Mouse (Mus musculus): ENCODE data around the gene Sbk2. TPM values are rescaled to one million over a fixed set of nuclear protein-coding genes. Genes with fewer than 3 reads are reported as not detected.

Gene Sbk2
- total RNA-seq, 2 experiments from 2014 or later, result 0.17 to 0.38 TPM

DNA sequence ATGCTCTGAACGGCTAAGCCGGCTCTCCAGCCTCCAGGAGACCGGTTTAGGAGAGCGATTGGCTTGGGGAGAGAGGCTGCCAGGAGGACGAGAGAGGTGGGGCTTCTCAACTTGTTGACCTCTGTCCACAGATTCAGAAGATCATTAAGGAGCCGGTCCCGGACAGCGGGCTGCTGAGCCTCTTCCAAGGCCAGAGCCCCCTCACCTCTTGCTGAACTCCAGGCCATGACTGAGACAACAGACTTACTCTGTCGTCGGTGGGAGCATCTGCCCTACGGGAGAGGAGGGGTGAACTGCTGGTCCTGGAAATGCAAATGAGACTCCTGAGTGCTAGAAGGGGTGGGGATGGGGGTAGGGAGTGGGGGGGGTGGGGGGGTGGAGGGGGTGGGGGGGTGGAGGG is 69.0 kb downstream of the Sbk2 start:
- no peak for DNase-seq (ENCODE audit: low spot score in 2 of 2)

Other genes starting within 250 kb of the Sbk2 start
- under 1 TPM; 0.10 to 0.15 TPM for gene Tmem150b, start 239.2 kb downstream of the Sbk2 start, total RNA-seq (2021)
- 10 to 100 TPM; 28.3 to 30.3 TPM for gene Kmt5c, start 224.3 kb downstream of the Sbk2 start, total RNA-seq (2021)
- gene Cox6b2, start 211.3 kb downstream of the Sbk2 start, total RNA-seq (2021), result 1 to 10 TPM; 9.0 to 9.6 TPM
- gene Fam71e2, start 193.1 kb downstream of the Sbk2 start, total RNA-seq (2021), result not detected
- under 1 TPM; 0.15 to 0.27 TPM for gene Il11, start 181.5 kb downstream of the Sbk2 start, total RNA-seq (2021)
- not detected for gene Tmem190, start 181.5 kb downstream of the Sbk2 start, total RNA-seq (2021)
- gene Tmem238, start 174.8 kb downstream of the Sbk2 start, total RNA-seq (2021), result 1 to 10 TPM; 2.8 to 2.9 TPM
- 100 to 1,000 TPM; 474 to 485 TPM for gene Rpl28, start 171.5 kb downstream of the Sbk2 start, total RNA-seq (2021)
- gene Ube2s, start 151.8 kb downstream of the Sbk2 start, total RNA-seq (2021), result 100 to 1,000 TPM; 102 to 121 TPM
- 100 to 1,000 TPM; 150 to 162 TPM for gene Shisa7, start 119.7 kb downstream of the Sbk2 start, total RNA-seq (2021)
- gene Isoc2b, start 94.1 kb downstream of the Sbk2 start, total RNA-seq (2021), result 1 to 10 TPM; 4.4 to 6.3 TPM
- gene Isoc2a, start 87.3 kb downstream of the Sbk2 start, total RNA-seq (2021), result 10 to 100 TPM; 14.9 to 15.9 TPM
- under 1 TPM in 1 of 2 experiments, not detected in 1; 0.25 TPM for gene Gm36210, start 57.9 kb downstream of the Sbk2 start, total RNA-seq (2021)
- 10 to 100 TPM; 13.9 to 15.1 TPM for gene Zfp628, start 49.2 kb downstream of the Sbk2 start, total RNA-seq (2021)
- gene Nat14, start 42.4 kb downstream of the Sbk2 start, total RNA-seq (2021), result 100 to 1,000 TPM; 114 to 119 TPM
- gene Ssc5d, start 38.6 kb downstream of the Sbk2 start, total RNA-seq (2021), result 1 to 10 TPM; 1.8 to 2.6 TPM
- 1 to 10 TPM in 1 of 2 experiments, under 1 TPM in 1; 0.62 to 1.0 TPM for gene Sbk3, start 6.8 kb upstream of the Sbk2 start, total RNA-seq (2021)
- gene Zfp579, start 31.8 kb upstream of the Sbk2 start, total RNA-seq (2021), result 10 to 100 TPM; 27.2 to 34.9 TPM
- gene Zfp524, start 50.0 kb upstream of the Sbk2 start, total RNA-seq (2021), result 1 to 10 TPM; 8.4 TPM
- gene Fiz1, start 50.3 kb upstream of the Sbk2 start, total RNA-seq (2021), result 10 to 100 TPM; 20.8 to 24.5 TPM
- not detected for gene Gm44973, start 51.1 kb upstream of the Sbk2 start, total RNA-seq (2021)
- 10 to 100 TPM; 35.9 TPM for gene Zfp865, start 56.0 kb upstream of the Sbk2 start, total RNA-seq (2021)
- gene Ccdc106, start 56.1 kb upstream of the Sbk2 start, total RNA-seq (2021), result 10 to 100 TPM; 60.6 to 68.5 TPM
- under 1 TPM in 1 of 2 experiments, not detected in 1; 0.45 TPM for gene 4632433K11Rik, start 69.7 kb upstream of the Sbk2 start, total RNA-seq (2021)
- 1 to 10 TPM; 4.3 to 5.1 TPM for gene Zfp784, start 74.0 kb upstream of the Sbk2 start, total RNA-seq (2021)
- 10 to 100 TPM; 28.7 to 31.7 TPM for gene Zfp580, start 87.1 kb upstream of the Sbk2 start, total RNA-seq (2021)
- gene U2af2, start 97.7 kb upstream of the Sbk2 start, total RNA-seq (2021), result 100 to 1,000 TPM; 181 TPM
- gene Epn1, start 115.8 kb upstream of the Sbk2 start, total RNA-seq (2021), result 100 to 1,000 TPM; 558 to 565 TPM
- not detected for gene Rfpl4, start 152.5 kb upstream of the Sbk2 start, total RNA-seq (2021)
- gene Rasl2-9, start 161.5 kb upstream of the Sbk2 start, total RNA-seq (2021), result not detected
- not detected for gene Vmn1r55, start 185.3 kb upstream of the Sbk2 start, total RNA-seq (2021)
- not detected for gene Vmn1r56, start 232.3 kb upstream of the Sbk2 start, total RNA-seq (2021)

Data from layer of hippocampus, adult 18-20 months (tissue).